Mouse (Mus musculus): ENCODE data around the gene Josd1.
"Not testable (repeated sequence)": the region's sequence is repeated elsewhere in the genome, so short reads cannot be mapped to it uniquely, and the experiment has no call there.

Gene Josd1

GRCm38 (mm10) chr15:79691023-79691508 is 3.3 kb upstream of the Josd1 start:
- DNase-seq, result no peak

- peak; percentile 99 for DNase-seq
Measured at GRCm38 (mm10) chr15:79690426-79691022, 2.8 kb upstream of the Josd1 start, which contains the start of gene Gtpbp1. Gene Gtpbp1, plus strand, starts transcription at chr15:79690845.

GRCm38 (mm10) chr15:79689662-79690425 is 2.1 kb upstream of the Josd1 start:
- no peak for DNase-seq

GRCm38 (mm10) chr15:79688268-79688956 is 693 bp upstream of the Josd1 start:
- DNase-seq, result no peak

- DNase-seq, result no peak
Measured at GRCm38 (mm10) chr15:79687175-79687574, 544 bp downstream of the Josd1 start.

GRCm38 (mm10) chr15:79686046-79686869 is 1.5 kb downstream of the Josd1 start:
- DNase-seq, result no peak

- peak; percentile 62 for DNase-seq
Measured at GRCm38 (mm10) chr15:79685141-79685641, 2.5 kb downstream of the Josd1 start.

- no peak for DNase-seq
Measured at GRCm38 (mm10) chr15:79684616-79685015, 3.1 kb downstream of the Josd1 start.

- no peak for DNase-seq
Measured at GRCm38 (mm10) chr15:79683707-79684465, 3.8 kb downstream of the Josd1 start.

- peak; percentile 34 for DNase-seq
Measured at GRCm38 (mm10) chr15:79683146-79683545, 4.6 kb downstream of the Josd1 start.

GRCm38 (mm10) chr15:79681973-79682372 is 5.7 kb downstream of the Josd1 start:
- peak; percentile 37 for DNase-seq

GRCm38 (mm10) chr15:79677936-79678335 is 9.8 kb downstream of the Josd1 start:
- DNase-seq, result peak; percentile 42

GRCm38 (mm10) chr15:79671828-79672348 is 15.8 kb downstream of the Josd1 start:
- not testable (repeated sequence) for DNase-seq

GRCm38 (mm10) chr15:79670972-79671299 is 16.8 kb downstream of the Josd1 start:
- no peak for DNase-seq

GRCm38 (mm10) chr15:79670249-79670971 is 17.3 kb downstream of the Josd1 start, which contains the start of gene Tomm22:
Gene Tomm22, plus strand, starts transcription at chr15:79670861.
- peak; percentile 93 for DNase-seq

- peak; percentile 41 for DNase-seq
Measured at GRCm38 (mm10) chr15:79669195-79669594, 18.5 kb downstream of the Josd1 start.

GRCm38 (mm10) chr15:79664666-79665065 is 23.1 kb downstream of the Josd1 start:
- DNase-seq, result no peak

- DNase-seq, result no peak
Measured at GRCm38 (mm10) chr15:79661852-79662251, 25.9 kb downstream of the Josd1 start.

GRCm38 (mm10) chr15:79658531-79659375 is 29.0 kb downstream of the Josd1 start, which contains the start of the genes Fam227a and Cby1:
Gene Fam227a, minus strand, starts transcription at chr15:79658956.
Gene Cby1, plus strand, starts transcription at chr15:79659199.
- peak; percentile 97 for DNase-seq
